In genomic region chr17:33456631-33457030, GRCm38 (mm10) we compare ENCODE assay signal across 27 mouse cellular contexts. TPM values are rescaled to one million over a fixed set of nuclear protein-coding genes. Genes with fewer than 3 reads are reported as not detected.
A peak's percentile ranks its signal among the peaks of the same experiment; 100 is the strongest.
DNase-seq lines count a peak whose midpoint lies in the region; TF ChIP-seq lines count a peak whose summit lies in the region.
"Had no signal": no experiment of that assay in that cellular context is flagged by ENCODE, and none has a peak within 500 bp of the region (broad histone marks: within the 10 kb centered on the region; RNA-seq: fewer than 3 reads in every experiment).

No protein-coding gene starts in this region.

- TF ChIP-seq POLR2A in thymus, adult 2 months (IDR thresholded peaks at IDR 0.05; ENCODE audit: control insufficient read depth, extremely low read depth, insufficient read depth, low read length, poor library complexity): no peak

- TF ChIP-seq CTCF in thymus, adult 2 months (IDR thresholded peaks at IDR 0.05; ENCODE audit: borderline replicate concordance, control insufficient read depth, extremely low read depth, insufficient read depth, low read length, poor library complexity): no peak

- H3K27me3 ChIP-seq in thymus, adult 2 months (ENCODE audit: control insufficient read depth, insufficient read depth, low read length): no peaks in the 10 kb centered on the region
- H3K27me3 ChIP-seq: embryonic facial prominence, embryonic 13.5 days; forebrain, embryonic 12.5 days; forebrain, embryonic 15.5 days; heart, embryonic 13.5 days; hindbrain, embryonic 12.5 days; hindbrain, embryonic 15.5 days had no signal

- H3K27ac ChIP-seq in thymus, adult 2 months (ENCODE audit: control insufficient read depth, insufficient read depth, low read length): no peak overlapping the region
- H3K27ac ChIP-seq: embryonic facial prominence, embryonic 10.5 days; embryonic facial prominence, embryonic 13.5 days; forebrain, embryonic 12.5 days; forebrain, embryonic 15.5 days; heart, adult 2 months; heart, embryonic 10.5 days; heart, embryonic 13.5 days; hindbrain, embryonic 12.5 days; hindbrain, embryonic 15.5 days had no signal

- peak; percentile 14 for DNase-seq in thymus, adult 2 months
- DNase-seq in thymus, postnatal 10 days (ENCODE audit: low spot score in 2 of 2): no peak
- peak; percentile 67 for DNase-seq in CD4-positive helper T cell, adult 2 months (ENCODE audit: low read depth, low spot score)
- peak; percentile 44 for DNase-seq in T-cell, adult 2 months (ENCODE audit: low spot score)
- DNase-seq in thymus, postnatal 25 days: peak; percentile 19
- DNase-seq in ovary, postnatal 10 days (ENCODE audit: low spot score): no peak
- DNase-seq: adrenal gland, adult 8-10 months; adrenal gland, postnatal 25 days; cerebellum, adult 11-12 months; cerebellum, adult 8-10 months; cerebellum, postnatal 10 days; cerebellum, postnatal 36 days; embryo, embryonic 11 days; gastrocnemius, postnatal 25 days; heart, adult 2 months had no signal

- H3K4me1 ChIP-seq in thymus, adult 2 months (replicated peaks; ENCODE audit: control insufficient read depth, insufficient read depth, low read length): peaks cover 2% of the 10 kb centered on the region
- H3K4me1 ChIP-seq: embryonic facial prominence, embryonic 10.5 days; embryonic facial prominence, embryonic 13.5 days; forebrain, embryonic 12.5 days; forebrain, embryonic 15.5 days; heart, embryonic 10.5 days; heart, embryonic 13.5 days; hindbrain, embryonic 12.5 days; hindbrain, embryonic 15.5 days had no signal

- H3K4me3 ChIP-seq in thymus, adult 2 months (ENCODE audit: control insufficient read depth, insufficient read depth, low read length): no peak overlapping the region
- H3K4me3 ChIP-seq: embryonic facial prominence, embryonic 10.5 days; embryonic facial prominence, embryonic 13.5 days; erythroblast, embryonic 14.5 days; forebrain, embryonic 12.5 days; forebrain, embryonic 15.5 days; heart, adult 2 months; heart, embryonic 10.5 days; heart, embryonic 13.5 days; hindbrain, embryonic 12.5 days; hindbrain, embryonic 15.5 days had no signal

- H3K36me3 ChIP-seq in thymus, adult 2 months (ENCODE audit: control insufficient read depth, insufficient read depth, low read length): no peaks in the 10 kb centered on the region
- H3K36me3 ChIP-seq: embryonic facial prominence, embryonic 10.5 days; embryonic facial prominence, embryonic 13.5 days; forebrain, embryonic 12.5 days; forebrain, embryonic 15.5 days; heart, embryonic 10.5 days; heart, embryonic 13.5 days; hindbrain, embryonic 12.5 days; hindbrain, embryonic 15.5 days had no signal

- WGBS in thymus, adult 2 months: 38% methylated on average over 2 of the region's 2 CpGs

RNA-seq across cellular contexts. Expression of gene Actl9, which starts 23.9 kb away (rescaled TPM):
- 0.18 and 0.27 TPM in 2 replicates for polyA plus RNA-seq in thymus, adult 2 months (2012; rRNA removed)
- polyA plus RNA-seq: activated CD4-positive, CD25-positive, alpha-beta regulatory T cell, adult 4 months; C2C12; embryonic facial prominence, embryonic 10.5 days; embryonic facial prominence, embryonic 13.5 days; erythroblast, embryonic 14.5 days; forebrain, embryonic 12.5 days; forebrain, embryonic 15.5 days; heart, adult 2 months; heart, embryonic 10.5 days; heart, embryonic 13.5 days; heart, embryonic 16.5 days; hindbrain, embryonic 12.5 days; hindbrain, embryonic 15.5 days had no signal

Comparison
In these comparisons a context has a peak if more than half of its experiments do, and no peak if none do; other contexts are left out.
1. DNase-seq: peak in thymus, adult 2 months (single experiment), CD4-positive helper T cell, adult 2 months (single experiment), T-cell, adult 2 months (single experiment) and thymus, postnatal 25 days (single experiment); none in thymus, postnatal 10 days (0 of 2) and ovary, postnatal 10 days (single experiment).